Mouse (Mus musculus) heart, embryonic 14.5 days (tissue): ENCODE results near the gene Slc22a20. TPM values are rescaled to one million over a fixed set of nuclear protein-coding genes. Genes with fewer than 3 reads are reported as not detected.

Experiments used
- ATAC-seq: fragments of 200-750 bp; cut with Nextera tagmentation; 2 replicates; pipeline ENCODE4 v1.8.0; 2017; ENCODE audit warnings: low read depth, moderate TSS enrichment; ENCODE audit not compliant: insufficient number of reproducible peaks, insufficient read depth, low FRiP score
- H3K27ac ChIP-seq, 2 experiments: fragments of 200-500 bp in 1 of 2; fragments of 300-500 bp in 1 of 2; sonication (generic) in 1 of 2; replicated peaks in 1 of 2; 2 replicates each; pipeline ENCODE4 v1.5.1; 2012 to 2014; ENCODE audit warnings: low read depth in 2 of 2, low read length in 2 of 2, control low read depth in 1 of 2, mild to moderate bottlenecking in 1 of 2, mixed read lengths in 1 of 2; ENCODE audit not compliant: control insufficient read depth in 1 of 2, insufficient read depth in 1 of 2
- H3K27me3 ChIP-seq: fragments of 300-500 bp; sonication (generic); 2 replicates; pipeline ENCODE4 v1.6.1; 2014; ENCODE audit warnings: mild to moderate bottlenecking, low read length, control low read depth; ENCODE audit not compliant: control insufficient read depth, insufficient read depth
- H3K36me3 ChIP-seq: fragments of 300-500 bp; sonication (generic); 2 replicates; pipeline ENCODE4 v1.6.1; 2014; ENCODE audit warnings: mild to moderate bottlenecking, control low read depth, low read length, mixed read lengths; ENCODE audit not compliant: control insufficient read depth, insufficient read depth
- H3K4me1 ChIP-seq, 2 experiments: fragments of 200-500 bp in 1 of 2; fragments of 300-500 bp in 1 of 2; sonication (generic) in 1 of 2; 2 replicates each; pipeline ENCODE4 v1.6.1; 2012 to 2014; ENCODE audit warnings: low read length in 2 of 2, control low read depth in 1 of 2, mixed read lengths in 1 of 2; ENCODE audit not compliant: control insufficient read depth in 2 of 2, insufficient read depth in 2 of 2
- H3K4me2 ChIP-seq: fragments of 300-500 bp; sonication (generic); 2 replicates; pipeline ENCODE4 v1.6.1; 2014; ENCODE audit warnings: mild to moderate bottlenecking, low read length
- H3K4me3 ChIP-seq, 2 experiments: fragments of 200-500 bp in 1 of 2; fragments of 300-500 bp in 1 of 2; sonication (generic) in 1 of 2; 2 replicates each; pipeline ENCODE4 v1.5.1; 2012 to 2014; ENCODE audit warnings: low read length in 2 of 2, mild to moderate bottlenecking in 2 of 2, control low read depth in 1 of 2, low read depth in 1 of 2, moderate library complexity in 1 of 2; ENCODE audit not compliant: control insufficient read depth in 1 of 2, insufficient read depth in 1 of 2
- H3K9ac ChIP-seq: fragments of 300-500 bp; sonication (generic); 2 replicates; pipeline ENCODE4 v1.6.1; 2014; ENCODE audit warnings: mild to moderate bottlenecking, low read length
- H3K9me3 ChIP-seq: fragments of 300-500 bp; sonication (generic); 2 replicates; pipeline ENCODE4 v1.6.1; 2016; ENCODE audit warnings: low read length, control low read depth; ENCODE audit not compliant: control insufficient read depth
- WGBS: fragments of 180-500 bp; shearing (Covaris S2); extraction: QIAGEN DNeasy Blood & Tissue Kit; methylation state at CpG from one replicate; pipeline ENCODE4 v1.1.7; 2014; 5-methylcytosine and 5-hydroxymethylcytosine counted together
- polyA plus RNA-seq: library from polyadenylated mRNA; unstranded; fragments of >200 nt; fragmentation: Nextera tagmentation; extraction: Ambion mirVana; gene quantifications from 2 replicates; pipeline ENCODE4 v1.2.1, GENCODE M21; 2014

The Slc22a20 gene
- polyA plus RNA-seq, 1 experiment from 2014 or later, result not detected

GRCm38 (mm10) chr19:5929634-5930596, 56.0 kb downstream of the Slc22a20 start:
- H3K36me3 ChIP-seq, result no peaks in the 10 kb centered on the region
- H3K27ac ChIP-seq, result peak overlapping the region in 1 of 2 experiments; percentile 55; a peak in 2 of 4 replicates
- H3K9me3 ChIP-seq, result no peaks in the 10 kb centered on the region
- H3K4me1 ChIP-seq, result peaks cover 17 to 31% of the 10 kb centered on the region in 2 experiments
- no peak overlapping the region for H3K9ac ChIP-seq
- ATAC-seq, result peak; percentile 17; the same call in 1 of the 2 replicates
- 48% methylated on average over 14 of the region's 14 CpGs for WGBS
- H3K4me2 ChIP-seq, result no peak overlapping the region
- H3K27me3 ChIP-seq, result no peaks in the 10 kb centered on the region
- H3K4me3 ChIP-seq, result no peak overlapping the region

DNA sequence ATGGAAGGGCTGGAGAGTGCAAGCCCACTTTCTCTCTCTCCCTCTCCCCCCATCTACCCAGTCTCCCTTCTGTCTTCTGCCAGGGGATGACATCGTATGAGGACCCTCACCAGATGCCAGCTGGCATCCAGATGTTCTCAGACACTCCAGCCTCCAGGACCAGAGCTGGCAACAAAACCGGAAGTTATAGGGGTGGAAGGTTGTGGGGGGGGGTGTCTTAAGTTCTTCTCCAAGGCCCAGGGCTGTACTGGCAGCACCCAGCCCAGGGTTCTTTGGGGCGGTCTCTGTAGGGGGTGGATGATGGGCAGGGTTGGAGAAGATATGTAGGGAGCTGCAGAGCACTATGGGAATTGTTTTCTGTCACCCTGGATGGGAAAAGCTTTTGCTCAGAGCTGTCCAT, 57.4 kb downstream of the Slc22a20 start:
- 78% methylated on average over 3 of the region's 3 CpGs for WGBS
- peak overlapping the region in 1 of 2 experiments; percentile 55; a peak in 1 of 4 replicates for H3K27ac ChIP-seq
- H3K4me3 ChIP-seq, result no peak overlapping the region
- H3K9ac ChIP-seq, result no peak overlapping the region
- no peaks in the 10 kb centered on the region for H3K36me3 ChIP-seq
- H3K9me3 ChIP-seq, result no peaks in the 10 kb centered on the region
- ATAC-seq, result no peak
- no peak overlapping the region for H3K4me2 ChIP-seq
- peaks cover 17 to 31% of the 10 kb centered on the region in 2 experiments for H3K4me1 ChIP-seq
- H3K27me3 ChIP-seq, result no peaks in the 10 kb centered on the region

- H3K27me3 ChIP-seq, result no peaks in the 10 kb centered on the region
- ATAC-seq, result no peak
- no peaks in the 10 kb centered on the region for H3K9me3 ChIP-seq
- H3K9ac ChIP-seq, result no peak overlapping the region
- peaks cover 17 to 34% of the 10 kb centered on the region in 2 experiments for H3K4me1 ChIP-seq
- H3K4me3 ChIP-seq, result no peak overlapping the region
- no peaks in the 10 kb centered on the region for H3K36me3 ChIP-seq
- 73% methylated on average over 6 of the region's 6 CpGs for WGBS
- no peak overlapping the region for H3K4me2 ChIP-seq
- H3K27ac ChIP-seq, result no peak overlapping the region
These were observed 57.8 kb downstream of the Slc22a20 start for GRCm38 (mm10) chr19:5928104-5928503.

DNA sequence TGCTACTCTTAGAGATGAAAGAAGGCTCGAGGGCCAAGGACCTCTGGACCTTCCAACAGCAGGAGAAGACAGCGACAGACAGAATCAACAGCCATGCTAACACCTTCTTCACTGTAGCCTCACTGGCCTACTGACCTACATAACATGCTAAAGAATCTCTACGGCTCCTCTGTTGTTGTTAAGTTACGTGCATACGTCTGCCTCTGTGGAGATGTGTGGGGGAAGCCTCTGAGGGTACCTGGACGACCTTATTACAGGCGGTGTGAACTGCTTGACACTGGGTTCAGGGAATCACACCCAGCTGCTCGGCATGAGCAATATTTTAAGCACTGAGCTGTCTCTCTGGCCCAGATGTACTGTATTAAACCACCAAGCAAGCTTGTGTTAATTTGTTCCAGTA, 58.4 kb downstream of the Slc22a20 start:
- WGBS, result 73% methylated on average over 8 of the region's 8 CpGs
- Histone ChIP-seq H3K27ac (no peak overlapping the region), H3K4me1 (peaks cover 19 to 36% of the 10 kb centered on the region in 2 experiments)

GRCm38 (mm10) chr19:5927026-5927425, 58.9 kb downstream of the Slc22a20 start:
- Histone ChIP-seq H3K27me3 (no peaks in the 10 kb centered on the region), H3K4me3 (no peak overlapping the region), H3K9ac (no peak overlapping the region), H3K9me3 (no peaks in the 10 kb centered on the region), H3K4me2 (no peak overlapping the region), H3K27ac (no peak overlapping the region), H3K36me3 (no peaks in the 10 kb centered on the region), H3K4me1 (peaks cover 23 to 41% of the 10 kb centered on the region in 2 experiments)
- no peak for ATAC-seq
- WGBS, result 80% methylated on average over 11 of the region's 11 CpGs

More for the DNA sequence above, 58.4 kb downstream of the Slc22a20 start:
- H3K36me3 ChIP-seq, result no peaks in the 10 kb centered on the region
- H3K4me2 ChIP-seq, result no peak overlapping the region
- H3K4me3 ChIP-seq, result no peak overlapping the region
- no peaks in the 10 kb centered on the region for H3K9me3 ChIP-seq
- H3K9ac ChIP-seq, result no peak overlapping the region
- ATAC-seq, result no peak
- no peaks in the 10 kb centered on the region for H3K27me3 ChIP-seq

DNA sequence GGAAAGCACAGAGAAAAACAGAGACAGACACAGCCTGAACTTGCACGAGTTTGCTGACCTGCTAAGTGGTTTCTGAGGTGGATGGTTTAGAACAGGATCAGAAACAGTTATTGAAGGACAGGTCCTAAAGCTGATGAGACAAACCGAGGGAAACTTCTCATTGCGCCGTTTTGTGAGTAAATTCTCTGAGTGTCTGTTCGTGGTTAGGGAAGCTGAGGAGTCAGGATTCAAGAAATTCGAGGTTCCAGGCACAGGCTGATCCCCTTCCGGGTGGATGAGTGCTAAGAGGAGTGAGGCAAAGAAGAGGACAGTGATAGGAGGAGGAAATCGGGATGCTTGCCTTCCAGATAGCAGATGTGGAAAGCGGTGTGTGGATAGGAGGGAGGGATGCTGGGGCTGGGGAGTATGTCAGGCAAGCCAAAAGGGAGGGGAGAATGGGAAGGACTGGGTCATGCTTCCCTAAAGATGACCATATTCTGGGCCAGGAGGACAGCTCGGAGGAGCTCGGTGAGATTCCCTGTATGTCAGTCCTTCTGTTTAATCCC, 60.6 kb downstream of the Slc22a20 start:
- H3K4me2 ChIP-seq, result peak overlapping the region; percentile 98
- peaks cover 28 to 48% of the 10 kb centered on the region in 2 experiments for H3K4me1 ChIP-seq
- H3K9ac ChIP-seq, result peak overlapping the region; percentile 45
- ATAC-seq, result no peak
- WGBS, result 25% methylated on average over 11 of the region's 11 CpGs
- peak overlapping the region; percentile 47 to 89 for H3K27ac ChIP-seq
- no peaks in the 10 kb centered on the region for H3K27me3 ChIP-seq
- H3K36me3 ChIP-seq, result no peaks in the 10 kb centered on the region; the same call in 1 of the 2 replicates
- no peaks in the 10 kb centered on the region for H3K9me3 ChIP-seq
- peak overlapping the region; percentile 65 to 73 for H3K4me3 ChIP-seq

- Histone ChIP-seq H3K36me3 (no peaks in the 10 kb centered on the region; the same call in 1 of the 2 replicates), H3K27me3 (no peaks in the 10 kb centered on the region), H3K4me2 (peak within 1 kb of the TSS; percentile 98), H3K27ac (peak within 1 kb of the TSS; percentile 86 to 89), H3K9me3 (no peaks in the 10 kb centered on the region), H3K9ac (peak within 1 kb of the TSS; percentile 74), H3K4me3 (peak within 1 kb of the TSS; percentile 65 to 73), H3K4me1 (peaks cover 23 to 42% of the 10 kb centered on the region in 2 experiments)
- ATAC-seq, result peak; percentile 89
- WGBS, result 0% methylated on average over 18 of the region's 18 CpGs
These were observed 61.2 kb downstream of the Slc22a20 start, which contains the start of gene Cdc42ep2 for GRCm38 (mm10) chr19:5924713-5925093. Gene Cdc42ep2, minus strand, starts transcription at chr19:5924816.
